In genomic region chr16:33916473-33917251, GRCm38 (mm10) we compare ENCODE assay signal across 8 mouse cellular contexts. TPM values are rescaled to one million over a fixed set of nuclear protein-coding genes. Genes with fewer than 3 reads are reported as not detected.
DNase-seq lines count a peak whose midpoint lies in the region; ATAC-seq and TF ChIP-seq lines count a peak whose summit lies in the region.

No protein-coding gene starts in this region.

- H3K9me3 ChIP-seq in hindbrain, embryonic 13.5 days, result no peaks in the 10 kb centered on the region
- H3K9me3 ChIP-seq in hindbrain, embryonic 11.5 days (ENCODE audit: control insufficient read depth, low read length), result no peaks in the 10 kb centered on the region
- H3K9me3 ChIP-seq in stomach, embryonic 16.5 days (replicated peaks; ENCODE audit: control insufficient read depth, low read length), result no peaks in the 10 kb centered on the region

- peaks cover 21% of the 10 kb centered on the region for H3K4me1 ChIP-seq in hindbrain, embryonic 13.5 days (replicated peaks)
- H3K4me1 ChIP-seq in hindbrain, embryonic 11.5 days (replicated peaks; ENCODE audit: control insufficient read depth, insufficient read depth, low read length), result no peaks in the 10 kb centered on the region
- H3K4me1 ChIP-seq in lung, adult 2 months (ENCODE audit: control insufficient read depth, insufficient read depth, low read length), result peaks cover 5% of the 10 kb centered on the region
- H3K4me1 ChIP-seq in stomach, embryonic 16.5 days (ENCODE audit: control insufficient read depth, insufficient read depth, low read length), result peaks cover 42% of the 10 kb centered on the region

- H3K4me2 ChIP-seq in hindbrain, embryonic 13.5 days, result no peak overlapping the region
- no peak overlapping the region for H3K4me2 ChIP-seq in hindbrain, embryonic 11.5 days (replicated peaks; ENCODE audit: low read depth, low read length)
- H3K4me2 ChIP-seq in stomach, embryonic 16.5 days (ENCODE audit: low read depth, low read length), result peak overlapping the region; percentile 5; the same call in 1 of the 2 replicates

- no peak overlapping the region for H3K9ac ChIP-seq in hindbrain, embryonic 13.5 days
- no peak overlapping the region for H3K9ac ChIP-seq in hindbrain, embryonic 11.5 days (ENCODE audit: low read depth, low read length)
- H3K9ac ChIP-seq in stomach, embryonic 16.5 days (ENCODE audit: low read length), result no peak overlapping the region

- no peak for TF ChIP-seq POLR2A in lung, adult 2 months (IDR thresholded peaks at IDR 0.05; ENCODE audit: borderline replicate concordance, extremely low read depth, low read depth, low read length)

- intact Hi-C loops in gastrocnemius, postnatal 36 days (cut with DNase I), result no loop called here

- no peak for DNase-seq in hindbrain, embryonic 11.5 days (ENCODE audit: low spot score)
- DNase-seq in cerebellum, adult 11-12 months, result peak; percentile 65
- DNase-seq in gastrocnemius, postnatal 36 days, result peak; percentile 74 to 76
- DNase-seq in kidney, adult 18-20 months, result peak; percentile 79
- peak; percentile 31 for DNase-seq in lung, adult 2 months
- DNase-seq in spleen, postnatal 10 days (ENCODE audit: low spot score in 2 of 2), result no peak

- H3K27me3 ChIP-seq in hindbrain, embryonic 13.5 days, result no peaks in the 10 kb centered on the region
- no peaks in the 10 kb centered on the region for H3K27me3 ChIP-seq in hindbrain, embryonic 11.5 days (ENCODE audit: control insufficient read depth, insufficient read depth, low read length)
- H3K27me3 ChIP-seq in stomach, embryonic 16.5 days (ENCODE audit: control insufficient read depth, insufficient read depth, low read length), result no peaks in the 10 kb centered on the region

- WGBS in hindbrain, embryonic 13.5 days, result 67% methylated on average over 12 of the region's 12 CpGs
- WGBS in hindbrain, embryonic 11.5 days, result 77% methylated on average over 12 of the region's 12 CpGs
- 35% methylated on average over 12 of the region's 12 CpGs for WGBS in lung, adult 2 months
- WGBS in stomach, embryonic 16.5 days, result 53% methylated on average over 12 of the region's 12 CpGs

- no peaks in the 10 kb centered on the region for H3K36me3 ChIP-seq in hindbrain, embryonic 13.5 days
- no peaks in the 10 kb centered on the region for H3K36me3 ChIP-seq in hindbrain, embryonic 11.5 days (ENCODE audit: control insufficient read depth, insufficient read depth, low read length)
- 0 out of 2 replicates have a peak, but pooled peaks cover 7% of the 10 kb centered on the region for H3K36me3 ChIP-seq in stomach, embryonic 16.5 days (ENCODE audit: control insufficient read depth, insufficient read depth, low read length)

- H3K4me3 ChIP-seq in hindbrain, embryonic 13.5 days, result no peak overlapping the region
- no peak overlapping the region for H3K4me3 ChIP-seq in hindbrain, embryonic 11.5 days (ENCODE audit: low read depth, low read length)
- H3K4me3 ChIP-seq in lung, adult 2 months (replicated peaks; ENCODE audit: extremely low read depth, low read depth, low read length), result no peak overlapping the region
- no peak overlapping the region for H3K4me3 ChIP-seq in stomach, embryonic 16.5 days (replicated peaks; ENCODE audit: low read length)

- no peak for TF ChIP-seq CTCF in lung, adult 2 months (IDR thresholded peaks at IDR 0.05; ENCODE audit: insufficient read depth, low read length)

- peak overlapping the region; percentile 46 for H3K27ac ChIP-seq in hindbrain, embryonic 13.5 days
- no peak overlapping the region for H3K27ac ChIP-seq in hindbrain, embryonic 11.5 days (ENCODE audit: low read depth, low read length)
- H3K27ac ChIP-seq in stomach, embryonic 16.5 days (ENCODE audit: low read length), result peak overlapping the region; percentile 73

- peak; percentile 59; the same call in 1 of the 2 replicates for ATAC-seq in hindbrain, embryonic 13.5 days (ENCODE audit: low FRiP score)
- ATAC-seq in hindbrain, embryonic 11.5 days (ENCODE audit: low FRiP score), result no peak
- ATAC-seq in stomach, embryonic 16.5 days (ENCODE audit: insufficient read depth, low FRiP score), result peak; percentile 57; the same call in 1 of the 2 replicates

RNA-seq across cellular contexts. Expression of gene Umps, which starts 50.2 kb away (rescaled TPM):
- polyA plus RNA-seq in hindbrain, embryonic 13.5 days (2015; fragmentation: Nextera tagmentation; extraction: Ambion mirVana), result 22.0 and 24.1 TPM in 2 replicates
- polyA plus RNA-seq in hindbrain, embryonic 11.5 days (2014; fragmentation: Nextera tagmentation; extraction: Ambion mirVana), result 55.5 and 62.6 TPM in 2 replicates
- total RNA-seq in gastrocnemius, postnatal 36 days (2021), result 1 to 10 TPM; 4.9 to 5.6 TPM
- 4.5 and 4.7 TPM in 2 replicates for polyA plus RNA-seq in lung, adult 2 months (2012; rRNA removed)
- polyA plus RNA-seq in stomach, embryonic 16.5 days (2015; fragmentation: Nextera tagmentation; extraction: Ambion mirVana), result 53.5 and 54.5 TPM in 2 replicates

Comparison
In these comparisons a context has a peak if more than half of its experiments do, and no peak if none do; other contexts are left out.
1. DNase-seq: peak in cerebellum, adult 11-12 months (single experiment), gastrocnemius, postnatal 36 days (2 of 2), kidney, adult 18-20 months (single experiment) and lung, adult 2 months (single experiment); none in hindbrain, embryonic 11.5 days (single experiment) and spleen, postnatal 10 days (0 of 2).